Mouse (Mus musculus): ENCODE measurements at regions not wholly inside any gene's neighbourhood (a gene's known extent, or its start where the extent isn't known, plus 50 kb on each side); places are given as distances from the start of the nearest gene placed in this dataset.

DNA sequence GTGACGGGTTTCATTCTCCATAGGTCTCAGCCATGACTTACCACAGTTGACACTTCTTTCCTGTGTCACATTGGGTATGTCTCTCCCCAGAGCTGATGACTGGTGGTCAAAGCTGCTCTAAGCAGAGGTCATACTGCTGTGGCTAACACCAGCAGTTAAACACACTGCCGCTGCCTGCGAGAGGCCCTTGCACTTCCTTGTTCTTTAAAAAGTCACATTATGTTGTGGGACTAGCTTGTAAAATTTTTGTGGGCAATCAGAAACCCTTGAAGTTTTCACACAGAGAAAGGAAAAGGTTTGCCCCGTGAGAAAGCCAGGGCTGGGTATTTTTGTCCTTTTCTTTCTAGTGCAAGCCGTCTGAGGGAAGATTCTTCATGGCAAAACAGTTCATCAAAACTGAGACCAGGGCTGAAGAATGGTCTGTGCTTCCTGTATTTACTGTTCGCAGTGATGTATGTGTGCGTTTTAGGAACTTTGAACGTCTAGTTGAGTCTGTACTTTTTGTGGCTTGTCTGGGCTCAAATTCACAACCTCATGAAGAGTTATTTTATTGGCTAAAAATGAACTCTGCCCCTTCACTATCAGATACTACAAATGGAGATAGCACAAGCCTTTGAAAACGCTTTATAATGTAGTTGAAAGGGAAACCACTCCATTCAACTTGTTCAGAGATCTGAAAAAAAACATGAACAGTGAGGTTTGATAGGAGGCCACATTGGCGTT lies 273.4 kb upstream of the Ptger4 start:
- H3K9ac ChIP-seq (replicated peaks; ENCODE audit: low read depth, low read length), result no peak overlapping the region
- H3K4me3 ChIP-seq (ENCODE audit: low read depth, low read length), result no peak overlapping the region
- no peaks in the 10 kb centered on the region for H3K27me3 ChIP-seq (ENCODE audit: control insufficient read depth, insufficient read depth, low read length)
- H3K36me3 ChIP-seq (ENCODE audit: control insufficient read depth, insufficient read depth, low read length), result no peaks in the 10 kb centered on the region
- H3K4me1 ChIP-seq (ENCODE audit: control insufficient read depth, insufficient read depth, low read length), result no peaks in the 10 kb centered on the region
- no peaks in the 10 kb centered on the region for H3K9me3 ChIP-seq (ENCODE audit: control insufficient read depth, low read length)
- no peak overlapping the region for H3K27ac ChIP-seq (ENCODE audit: low read depth, low read length)
- ATAC-seq (ENCODE audit: low read depth), result no peak
- no peak overlapping the region for H3K4me2 ChIP-seq (ENCODE audit: low read depth, low read length)
- WGBS, result 83% methylated on average over 10 of the region's 10 CpGs

DNA sequence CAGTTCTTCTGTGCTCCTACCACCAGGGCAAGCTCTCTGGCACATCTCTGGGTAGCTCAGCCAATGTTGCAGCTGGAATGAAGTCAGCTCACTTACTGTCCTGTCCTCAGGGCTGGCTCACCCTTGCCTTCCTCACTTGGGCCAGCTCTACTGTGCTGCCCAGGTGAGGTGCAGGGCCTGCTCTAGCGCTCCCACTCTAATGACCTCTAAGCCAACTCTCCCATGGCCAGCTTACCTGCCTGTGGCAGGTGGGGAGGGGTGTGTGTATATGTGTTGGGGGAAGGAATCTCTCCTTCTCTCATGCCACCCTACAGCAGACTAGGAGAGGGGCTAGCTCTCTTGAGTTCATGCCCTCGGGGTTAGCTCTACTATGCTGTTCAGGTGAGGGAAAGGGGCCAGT lies 275.6 kb upstream of the Ptger4 start:
- Histone ChIP-seq H3K27ac (ENCODE audit: low read depth, low read length) (no peak overlapping the region), H3K27me3 (ENCODE audit: control insufficient read depth, insufficient read depth, low read length) (no peaks in the 10 kb centered on the region), H3K4me3 (ENCODE audit: low read depth, low read length) (no peak overlapping the region), H3K9ac (replicated peaks; ENCODE audit: low read depth, low read length) (no peak overlapping the region), H3K4me2 (ENCODE audit: low read depth, low read length) (no peak overlapping the region), H3K4me1 (ENCODE audit: control insufficient read depth, insufficient read depth, low read length) (no peaks in the 10 kb centered on the region), H3K36me3 (ENCODE audit: control insufficient read depth, insufficient read depth, low read length) (no peaks in the 10 kb centered on the region), H3K9me3 (ENCODE audit: control insufficient read depth, low read length) (no peaks in the 10 kb centered on the region)
- no peak for ATAC-seq (ENCODE audit: low read depth)
- WGBS, result 100% methylated on average over 2 of the region's 2 CpGs

DNA sequence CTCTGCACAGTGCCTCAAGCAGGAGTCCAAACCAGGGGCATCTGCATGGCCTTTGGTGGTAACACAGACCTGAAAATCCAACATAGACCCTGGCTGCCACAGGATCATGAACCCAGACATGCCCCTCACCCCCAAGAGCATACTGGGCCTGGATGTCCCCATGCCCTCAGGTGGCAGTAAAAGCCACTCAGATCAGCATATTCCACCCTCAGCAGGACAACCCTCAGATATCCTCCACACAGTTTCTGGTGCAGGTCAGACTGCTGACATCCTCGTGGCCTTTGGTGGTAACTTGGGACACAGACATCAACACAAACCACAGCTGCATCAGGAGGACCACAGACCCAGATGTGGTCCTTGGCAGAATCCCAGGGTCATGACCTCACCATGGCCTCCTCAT lies 276.0 kb upstream of the Ptger4 start:
- Histone ChIP-seq H3K9me3 (ENCODE audit: control insufficient read depth, low read length) (no peaks in the 10 kb centered on the region), H3K36me3 (ENCODE audit: control insufficient read depth, insufficient read depth, low read length) (no peaks in the 10 kb centered on the region), H3K27ac (ENCODE audit: low read depth, low read length) (no peak overlapping the region), H3K27me3 (ENCODE audit: control insufficient read depth, insufficient read depth, low read length) (no peaks in the 10 kb centered on the region), H3K4me2 (ENCODE audit: low read depth, low read length) (no peak overlapping the region), H3K4me3 (ENCODE audit: low read depth, low read length) (no peak overlapping the region), H3K4me1 (ENCODE audit: control insufficient read depth, insufficient read depth, low read length) (no peaks in the 10 kb centered on the region), H3K9ac (replicated peaks; ENCODE audit: low read depth, low read length) (no peak overlapping the region)
- ATAC-seq (ENCODE audit: low read depth), result no peak
- 100% methylated on average over 1 of the region's 1 CpGs for WGBS

DNA sequence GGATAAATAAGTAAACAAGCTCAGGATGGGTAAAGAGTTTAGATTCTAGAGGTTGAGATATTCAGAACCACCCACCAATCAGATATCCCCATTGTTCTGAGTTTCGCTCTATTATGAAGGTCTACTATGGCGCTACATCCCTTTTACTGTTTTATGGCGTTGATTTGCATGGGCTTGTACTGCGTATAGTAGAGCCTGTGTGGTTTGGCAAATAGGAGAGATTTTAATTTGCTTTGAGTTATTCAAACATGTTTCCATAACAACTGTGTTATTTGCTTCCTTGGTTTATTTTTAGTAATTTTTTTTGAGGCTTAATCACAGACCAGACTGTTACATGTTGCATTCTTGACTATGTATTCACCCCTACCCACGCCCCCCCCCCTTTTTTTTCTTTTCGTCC lies 284.6 kb upstream of the Ptger4 start:
- WGBS, result 84% methylated on average over 6 of the region's 6 CpGs
- ATAC-seq (ENCODE audit: low read depth), result no peak
- Histone ChIP-seq H3K9me3 (ENCODE audit: control insufficient read depth, low read length) (no peaks in the 10 kb centered on the region), H3K4me2 (ENCODE audit: low read depth, low read length) (no peak overlapping the region), H3K9ac (replicated peaks; ENCODE audit: low read depth, low read length) (no peak overlapping the region), H3K27me3 (ENCODE audit: control insufficient read depth, insufficient read depth, low read length) (no peaks in the 10 kb centered on the region), H3K4me3 (ENCODE audit: low read depth, low read length) (no peak overlapping the region), H3K36me3 (ENCODE audit: control insufficient read depth, insufficient read depth, low read length) (no peaks in the 10 kb centered on the region), H3K4me1 (ENCODE audit: control insufficient read depth, insufficient read depth, low read length) (no peaks in the 10 kb centered on the region), H3K27ac (ENCODE audit: low read depth, low read length) (no peak overlapping the region)

DNA sequence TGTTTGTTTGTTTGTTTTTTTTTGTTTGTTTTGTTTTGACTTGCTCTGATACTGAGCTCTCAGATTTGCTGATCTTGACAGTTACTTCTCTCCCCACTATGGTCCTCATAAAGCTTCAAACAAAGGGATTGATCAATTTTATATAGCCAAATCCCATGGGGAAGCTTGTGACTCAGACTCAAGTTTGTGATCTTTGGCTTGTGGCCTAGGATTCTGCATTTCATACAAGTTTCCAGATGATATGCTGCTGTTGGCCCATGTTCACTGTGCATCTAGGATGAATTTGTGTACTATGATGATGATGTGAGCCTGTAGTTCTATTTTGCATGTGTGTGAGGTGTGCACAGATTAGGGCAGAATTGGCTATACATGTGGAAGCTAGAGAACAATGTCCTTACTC lies 289.7 kb upstream of the Ptger4 start:
- Histone ChIP-seq H3K4me2 (ENCODE audit: low read depth, low read length) (no peak overlapping the region), H3K27ac (ENCODE audit: low read depth, low read length) (no peak overlapping the region), H3K4me1 (ENCODE audit: control insufficient read depth, insufficient read depth, low read length) (no peaks in the 10 kb centered on the region), H3K27me3 (ENCODE audit: control insufficient read depth, insufficient read depth, low read length) (no peaks in the 10 kb centered on the region), H3K9ac (replicated peaks; ENCODE audit: low read depth, low read length) (no peak overlapping the region), H3K4me3 (ENCODE audit: low read depth, low read length) (no peak overlapping the region), H3K36me3 (ENCODE audit: control insufficient read depth, insufficient read depth, low read length) (no peaks in the 10 kb centered on the region), H3K9me3 (ENCODE audit: control insufficient read depth, low read length) (no peaks in the 10 kb centered on the region)
- ATAC-seq (ENCODE audit: low read depth), result no peak

DNA sequence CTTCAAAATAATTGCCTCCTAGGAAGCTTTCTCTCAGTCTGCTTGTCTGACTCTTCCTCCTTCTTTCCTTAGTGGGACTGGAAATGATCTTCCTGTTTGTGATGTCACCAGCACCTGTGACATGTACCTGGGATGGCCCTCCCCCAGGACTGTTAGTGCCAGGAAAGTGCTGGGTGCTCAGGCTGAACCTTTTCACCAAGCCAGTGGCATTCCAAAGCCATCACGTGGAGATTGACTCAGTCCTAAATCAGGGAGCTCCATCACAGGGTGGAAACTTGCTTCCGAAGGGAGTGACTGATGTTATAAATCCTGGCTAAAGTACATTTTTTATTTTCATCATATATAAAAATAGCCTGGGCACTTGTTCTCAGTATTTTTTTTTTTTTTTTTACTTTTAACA lies 293.4 kb upstream of the Ptger4 start:
- Histone ChIP-seq H3K4me2 (ENCODE audit: low read depth, low read length) (no peak overlapping the region), H3K27ac (ENCODE audit: low read depth, low read length) (no peak overlapping the region), H3K27me3 (ENCODE audit: control insufficient read depth, insufficient read depth, low read length) (no peaks in the 10 kb centered on the region), H3K9me3 (ENCODE audit: control insufficient read depth, low read length) (no peaks in the 10 kb centered on the region), H3K4me3 (ENCODE audit: low read depth, low read length) (no peak overlapping the region), H3K9ac (replicated peaks; ENCODE audit: low read depth, low read length) (no peak overlapping the region), H3K4me1 (ENCODE audit: control insufficient read depth, insufficient read depth, low read length) (no peaks in the 10 kb centered on the region), H3K36me3 (ENCODE audit: control insufficient read depth, insufficient read depth, low read length) (no peaks in the 10 kb centered on the region)
- ATAC-seq (ENCODE audit: low read depth), result no peak
- WGBS, result 64% methylated on average over 2 of the region's 2 CpGs

DNA sequence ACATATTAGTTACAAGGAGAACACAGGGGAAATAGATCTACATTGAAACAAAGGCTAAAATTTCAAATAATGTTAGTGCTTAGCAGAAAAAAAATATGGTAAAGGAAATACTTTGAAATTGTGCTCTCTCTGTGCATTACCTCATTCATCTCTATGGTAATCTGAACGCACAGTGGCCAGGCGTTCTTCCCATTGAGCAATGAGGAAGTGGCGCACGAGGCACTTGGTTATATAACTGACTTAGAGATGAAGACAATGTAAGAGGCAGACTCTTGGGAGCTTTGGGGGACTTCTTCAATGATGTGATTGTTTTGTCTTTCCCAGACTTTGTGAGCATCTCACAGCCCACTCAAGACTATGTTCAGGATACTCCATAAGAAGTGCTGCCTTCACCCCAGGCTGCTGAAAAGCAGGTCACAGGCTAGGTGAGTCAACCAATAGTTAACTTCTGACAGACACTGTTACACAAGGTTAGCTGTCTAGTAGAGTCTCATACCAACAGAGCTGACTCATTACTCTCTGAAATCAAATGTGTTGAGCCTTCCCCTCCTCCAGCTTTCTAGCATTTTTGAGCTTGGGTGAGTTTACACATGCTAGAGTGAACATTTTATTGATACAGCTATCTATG lies 295.4 kb upstream of the Ptger4 start:
- H3K36me3 ChIP-seq (ENCODE audit: control insufficient read depth, insufficient read depth, low read length), result no peaks in the 10 kb centered on the region
- 85% methylated on average over 4 of the region's 4 CpGs for WGBS
- H3K4me2 ChIP-seq (ENCODE audit: low read depth, low read length), result no peak overlapping the region
- no peaks in the 10 kb centered on the region for H3K9me3 ChIP-seq (ENCODE audit: control insufficient read depth, low read length)
- H3K4me1 ChIP-seq (ENCODE audit: control insufficient read depth, insufficient read depth, low read length), result no peaks in the 10 kb centered on the region
- H3K4me3 ChIP-seq (ENCODE audit: low read depth, low read length), result no peak overlapping the region
- H3K9ac ChIP-seq (replicated peaks; ENCODE audit: low read depth, low read length), result no peak overlapping the region
- H3K27ac ChIP-seq (ENCODE audit: low read depth, low read length), result no peak overlapping the region
- no peak for ATAC-seq (ENCODE audit: low read depth)
- no peaks in the 10 kb centered on the region for H3K27me3 ChIP-seq (ENCODE audit: control insufficient read depth, insufficient read depth, low read length)

DNA sequence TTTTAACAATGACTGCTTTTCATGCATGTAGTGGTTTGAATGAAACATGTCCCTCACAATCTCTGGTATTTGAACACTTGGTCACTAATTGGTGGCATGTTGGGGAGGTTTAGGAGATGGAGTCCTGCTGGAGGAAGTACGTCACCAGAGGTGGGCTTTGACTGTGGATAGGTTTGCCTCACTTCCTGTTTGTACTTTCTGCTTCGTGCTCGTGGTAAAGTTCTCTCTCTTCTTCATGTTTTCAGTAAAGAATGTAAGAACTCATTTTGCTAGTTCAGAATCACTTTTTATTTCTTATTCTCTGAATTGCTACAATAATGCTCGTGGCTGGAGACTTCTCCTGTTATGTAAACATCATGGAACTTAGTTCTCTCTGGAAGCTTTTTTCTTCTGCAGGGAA lies 310.5 kb upstream of the Ptger4 start:
- Histone ChIP-seq H3K4me3 (ENCODE audit: low read depth, low read length) (no peak overlapping the region), H3K27me3 (ENCODE audit: control insufficient read depth, insufficient read depth, low read length) (no peaks in the 10 kb centered on the region), H3K9ac (replicated peaks; ENCODE audit: low read depth, low read length) (no peak overlapping the region), H3K27ac (ENCODE audit: low read depth, low read length) (no peak overlapping the region), H3K9me3 (ENCODE audit: control insufficient read depth, low read length) (no peaks in the 10 kb centered on the region), H3K4me2 (ENCODE audit: low read depth, low read length) (no peak overlapping the region), H3K36me3 (ENCODE audit: control insufficient read depth, insufficient read depth, low read length) (no peaks in the 10 kb centered on the region), H3K4me1 (ENCODE audit: control insufficient read depth, insufficient read depth, low read length) (no peaks in the 10 kb centered on the region)
- no peak for ATAC-seq (ENCODE audit: low read depth)
- 83% methylated on average over 4 of the region's 4 CpGs for WGBS

DNA sequence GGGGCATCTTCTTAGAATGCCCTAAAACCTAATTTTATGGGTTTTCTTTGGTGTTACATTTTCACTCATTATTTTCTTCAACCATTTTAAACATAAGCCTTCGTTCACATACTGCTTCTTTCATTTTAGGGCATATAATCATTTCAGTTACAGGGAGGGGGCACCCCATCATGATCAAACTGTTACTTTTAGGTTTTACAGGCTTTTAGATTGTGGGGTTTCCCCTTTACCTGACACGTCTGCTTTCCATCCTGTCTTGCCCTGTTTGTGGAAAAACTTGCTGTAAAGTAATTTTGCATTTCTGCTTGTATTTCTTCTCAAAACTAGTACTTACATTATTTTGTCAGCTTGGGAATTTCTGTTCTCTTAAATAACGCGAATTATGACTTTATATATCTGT lies 310.9 kb upstream of the Ptger4 start:
- Histone ChIP-seq H3K9me3 (ENCODE audit: control insufficient read depth, low read length) (no peaks in the 10 kb centered on the region), H3K27me3 (ENCODE audit: control insufficient read depth, insufficient read depth, low read length) (no peaks in the 10 kb centered on the region), H3K4me2 (ENCODE audit: low read depth, low read length) (no peak overlapping the region), H3K27ac (ENCODE audit: low read depth, low read length) (no peak overlapping the region), H3K4me1 (ENCODE audit: control insufficient read depth, insufficient read depth, low read length) (no peaks in the 10 kb centered on the region), H3K36me3 (ENCODE audit: control insufficient read depth, insufficient read depth, low read length) (no peaks in the 10 kb centered on the region), H3K9ac (replicated peaks; ENCODE audit: low read depth, low read length) (no peak overlapping the region), H3K4me3 (ENCODE audit: low read depth, low read length) (no peak overlapping the region)
- WGBS, result 87% methylated on average over 4 of the region's 4 CpGs
- no peak for ATAC-seq (ENCODE audit: low read depth)

Data from neural tube, embryonic 14.5 days (tissue).